Mouse (Mus musculus) lung, postnatal 0 days (tissue): ENCODE data around the gene Fibcd1.

Experiments used
- CTCF ChIP-seq: IDR thresholded peaks from 2 replicates; pipeline ENCODE4 v1.5.1; 2016; ENCODE audit warnings: antibody characterized with exemption, mild to moderate bottlenecking
- EP300 ChIP-seq: IDR thresholded peaks from 2 replicates; pipeline ENCODE4 v1.6.1; 2016; ENCODE audit warnings: antibody characterized with exemption, mild to moderate bottlenecking, control low read depth

DNA sequence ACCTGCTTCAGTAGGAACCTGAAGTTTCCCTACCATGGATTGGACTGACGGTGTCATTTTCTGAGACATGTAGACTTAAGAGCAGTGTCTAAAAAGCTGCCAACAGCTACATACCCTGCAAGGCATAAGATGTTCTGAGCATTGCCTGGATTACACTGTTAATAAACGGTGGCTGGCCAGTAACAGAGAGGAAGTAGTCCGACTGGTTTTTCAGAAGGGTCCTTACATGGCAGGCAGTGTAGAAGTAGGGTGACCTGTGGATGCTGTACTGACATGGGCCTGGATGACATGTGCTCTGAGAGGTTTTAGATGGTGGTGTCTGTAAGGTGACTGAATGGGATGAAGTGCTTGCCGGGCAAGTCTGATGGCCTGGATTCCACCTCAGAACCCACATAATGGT is 78.0 kb downstream of the Fibcd1 start:
- no peak for TF ChIP-seq CTCF
- no peak for TF ChIP-seq EP300
